Mouse (Mus musculus) heart, postnatal 0 days (tissue): ENCODE results near the gene Daam2.

Experiments
- CTCF ChIP-seq: IDR thresholded peaks from 2 replicates; pipeline ENCODE4 v1.5.1; 2016; ENCODE audit warnings: antibody characterized with exemption, control low read depth, low read depth
- EP300 ChIP-seq: IDR thresholded peaks from 2 replicates; pipeline ENCODE4 v1.6.1; 2016; ENCODE audit warnings: antibody characterized with exemption, low read depth

DNA sequence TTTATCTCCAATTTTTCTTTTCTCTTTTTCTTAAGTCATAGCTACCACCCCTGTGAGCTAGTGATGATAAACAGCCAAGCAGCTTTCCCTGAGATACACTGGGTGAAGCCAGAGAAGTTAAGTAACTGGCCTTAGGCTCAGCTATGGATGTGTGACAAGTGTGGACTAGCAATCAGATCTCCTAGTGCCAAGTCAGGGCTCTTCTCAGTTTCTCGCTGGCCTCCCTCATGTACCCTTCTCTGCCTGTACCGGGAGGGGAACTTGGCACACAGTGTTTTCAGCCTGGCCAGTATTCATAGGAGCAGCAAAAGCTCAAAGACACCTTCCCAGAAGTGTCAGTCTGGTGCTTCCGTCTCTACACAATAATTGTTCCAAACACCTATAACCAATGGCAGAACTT, 140.3 kb downstream of the Daam2 start:
- TF ChIP-seq CTCF, result no peak
- no peak for TF ChIP-seq EP300
